Mouse (Mus musculus): ENCODE results near the gene Nhej1. TPM values are rescaled to one million over a fixed set of nuclear protein-coding genes. Genes with fewer than 3 reads are reported as not detected.

Gene Nhej1
- total RNA-seq, 2 experiments from 2014 or later: 4.0 to 5.4 TPM

GRCm38 (mm10) chr1:74927621-74928296 lies 197.2 kb downstream of the Nhej1 start:
- DNase-seq: no peak

- peak; percentile 22 for DNase-seq
Observed at GRCm38 (mm10) chr1:74926721-74927120, 198.3 kb downstream of the Nhej1 start.

GRCm38 (mm10) chr1:74924464-74924863 lies 200.5 kb downstream of the Nhej1 start:
- DNase-seq: no peak

Other genes with a start within 250 kb of the Nhej1 start
- gene Fev, start 239.8 kb downstream of the Nhej1 start, total RNA-seq (2021): not detected
- not detected for gene Cryba2, start 232.1 kb downstream of the Nhej1 start, total RNA-seq (2021)
- gene Cfap65, start 189.6 kb downstream of the Nhej1 start, total RNA-seq (2021): not detected
- under 1 TPM; 0.16 to 0.23 TPM for gene Ihh, start 173.5 kb downstream of the Nhej1 start, total RNA-seq (2021)
- gene Slc23a3, start 8.7 kb upstream of the Nhej1 start, total RNA-seq (2021): not detected
- gene Cnppd1, start 17.5 kb upstream of the Nhej1 start, total RNA-seq (2021): 10 to 100 TPM; 20.1 to 22.3 TPM
- gene Retreg2, start 17.6 kb upstream of the Nhej1 start, total RNA-seq (2021): 10 to 100 TPM; 18.1 to 21.5 TPM
- 10 to 100 TPM; 12.4 to 14.0 TPM for gene Zfand2b, start 43.4 kb upstream of the Nhej1 start, total RNA-seq (2021)
- gene Abcb6, start 55.2 kb upstream of the Nhej1 start, total RNA-seq (2021): 10 to 100 TPM; 20.8 to 24.2 TPM
- gene Ankzf1, start 67.0 kb upstream of the Nhej1 start, total RNA-seq (2021): 1 to 10 TPM; 6.8 to 9.4 TPM
- 10 to 100 TPM; 50.8 to 51.0 TPM for gene Atg9a, start 67.0 kb upstream of the Nhej1 start, total RNA-seq (2021)
- gene Glb1l, start 85.6 kb upstream of the Nhej1 start, total RNA-seq (2021): 1 to 10 TPM; 6.5 to 8.6 TPM
- 10 to 100 TPM; 31.8 to 40.3 TPM for gene Stk16, start 85.6 kb upstream of the Nhej1 start, total RNA-seq (2021)
- 100 to 1,000 TPM; 490 to 573 TPM for gene Tuba4a, start 94.7 kb upstream of the Nhej1 start, total RNA-seq (2021)
- gene A630095N17Rik, start 106.9 kb upstream of the Nhej1 start, total RNA-seq (2021): not detected
- 10 to 100 TPM; 32.4 to 38.8 TPM for gene Dnajb2, start 111.2 kb upstream of the Nhej1 start, total RNA-seq (2021)
- gene Ptprn, start 139.3 kb upstream of the Nhej1 start, total RNA-seq (2021): under 1 TPM; 0.65 to 0.68 TPM
- not detected for gene Resp18, start 153.2 kb upstream of the Nhej1 start, total RNA-seq (2021)
- gene Dnpep, start 192.8 kb upstream of the Nhej1 start, total RNA-seq (2021): 10 to 100 TPM; 51.0 to 53.8 TPM
- 1,000 to 10,000 TPM; 1,482 to 1,503 TPM for gene Des, start 235.1 kb upstream of the Nhej1 start, total RNA-seq (2021)

Data from gastrocnemius, postnatal 10 days (tissue).